Mouse (Mus musculus) B cell, adult 2 months (primary cell): ENCODE data around the gene Acss2.
"Not testable (repeated sequence)": the region's sequence is repeated elsewhere in the genome, so short reads cannot be mapped to it uniquely, and the experiment has no call there.

Source experiments
- DNase-seq, 2 experiments: peaks; one replicate each; pipeline ENCODE4 v3.0.0; 2022

Gene Acss2

DNA sequence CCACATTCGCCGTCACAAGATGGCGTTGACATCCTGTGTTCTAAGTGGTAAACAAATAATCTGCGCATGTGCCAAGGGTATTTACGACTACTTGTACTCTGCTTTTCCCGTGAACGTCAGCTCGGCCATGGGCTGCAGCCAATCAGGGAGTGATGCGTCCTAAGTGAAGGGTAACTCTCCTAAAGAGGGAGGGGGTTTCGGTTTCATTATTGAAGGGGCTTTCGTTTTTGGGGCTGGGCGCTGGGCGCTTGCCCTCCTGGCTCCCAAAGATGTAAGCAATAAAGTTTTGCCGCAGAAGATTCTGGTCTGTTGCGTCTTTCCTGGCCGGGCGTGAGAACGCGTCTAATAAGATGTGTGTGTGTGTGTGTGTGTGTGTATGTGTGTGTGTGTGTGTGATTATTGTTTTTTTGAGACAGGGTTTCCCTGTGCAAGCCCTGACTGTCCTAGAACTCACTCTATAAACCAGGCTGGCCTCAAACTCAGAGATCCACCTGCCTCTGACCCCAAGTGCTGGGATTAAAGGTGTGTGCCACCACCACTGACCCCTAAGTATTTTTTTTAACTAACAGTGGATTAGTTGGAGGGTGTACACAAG, 20.8 kb downstream of the Acss2 start:
- not testable (repeated sequence) for DNase-seq

DNA sequence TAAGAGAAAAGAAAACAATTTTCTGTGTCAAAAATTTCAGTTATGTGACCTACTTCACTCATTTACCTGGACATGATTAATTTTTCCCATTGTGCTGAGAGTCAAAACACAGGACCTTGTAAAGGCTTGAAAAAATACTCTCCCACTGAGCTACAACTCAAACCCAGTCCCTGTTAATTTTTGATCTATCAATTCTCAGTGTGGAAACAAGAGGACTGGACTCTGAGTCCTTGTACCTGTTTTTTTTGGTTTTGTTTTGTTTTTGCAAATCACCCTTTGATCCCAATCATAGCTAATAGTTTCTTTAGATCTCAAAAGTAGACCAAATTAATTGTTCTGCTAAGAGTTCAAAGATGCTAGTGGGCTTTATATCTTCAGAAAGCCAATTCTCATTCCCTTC, 21.9 kb downstream of the Acss2 start:
- DNase-seq: no peak

DNA sequence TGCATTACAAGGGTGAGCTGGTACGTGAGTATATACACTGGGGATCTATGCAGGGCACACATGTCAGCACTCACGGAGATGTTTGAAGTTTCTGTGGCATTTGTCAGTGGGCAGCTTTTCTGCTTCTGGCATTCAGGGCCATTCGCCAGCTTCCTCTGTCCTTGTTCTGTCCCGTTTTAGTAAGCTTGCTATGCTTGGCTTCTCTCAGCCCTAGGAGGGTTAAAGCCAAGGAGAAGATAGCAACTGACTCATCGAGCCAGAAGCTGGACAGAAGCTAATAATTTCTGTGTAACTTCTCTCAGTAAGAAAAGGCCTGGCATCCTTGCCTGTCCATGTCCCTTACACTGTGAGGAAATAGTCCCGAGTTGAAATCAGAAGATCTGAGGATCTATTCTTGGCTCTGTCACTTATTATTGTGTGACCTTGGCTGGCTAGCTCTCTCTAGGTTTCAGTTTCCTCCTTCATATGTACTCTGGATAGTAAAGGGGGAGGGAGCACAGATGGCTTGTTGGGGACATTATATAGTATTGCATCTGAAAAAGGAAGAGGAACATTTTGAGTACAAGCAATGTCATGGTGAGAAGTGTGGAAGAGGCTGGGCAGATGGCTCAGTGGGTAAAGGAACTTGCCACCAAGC, 23.2 kb downstream of the Acss2 start:
- DNase-seq: no peak

- no peak for DNase-seq
These were observed 29.2 kb downstream of the Acss2 start for GRCm38 (mm10) chr2:155546955-155547354.

DNA sequence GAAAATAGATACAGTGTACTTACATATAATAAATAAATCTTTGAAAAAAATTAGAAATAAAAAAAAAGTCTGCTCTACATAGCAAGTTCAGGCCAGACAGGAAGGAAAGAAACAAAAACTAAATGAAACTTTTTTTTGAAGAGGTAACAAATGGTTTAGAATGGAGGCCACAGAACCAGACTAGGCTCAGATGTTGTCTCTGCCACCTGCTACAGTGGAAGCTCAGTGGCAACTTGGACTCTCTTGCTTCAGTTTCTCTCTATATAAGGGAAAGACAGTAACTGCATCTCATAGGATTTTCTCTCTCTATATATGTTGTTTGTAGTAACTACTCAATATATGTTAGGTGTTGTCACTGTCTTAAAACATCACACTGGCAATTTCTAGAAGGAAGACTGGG, 34.6 kb downstream of the Acss2 start:
- DNase-seq: no peak

- DNase-seq: no peak
These were observed 35.2 kb downstream of the Acss2 start for GRCm38 (mm10) chr2:155552949-155553354.

DNA sequence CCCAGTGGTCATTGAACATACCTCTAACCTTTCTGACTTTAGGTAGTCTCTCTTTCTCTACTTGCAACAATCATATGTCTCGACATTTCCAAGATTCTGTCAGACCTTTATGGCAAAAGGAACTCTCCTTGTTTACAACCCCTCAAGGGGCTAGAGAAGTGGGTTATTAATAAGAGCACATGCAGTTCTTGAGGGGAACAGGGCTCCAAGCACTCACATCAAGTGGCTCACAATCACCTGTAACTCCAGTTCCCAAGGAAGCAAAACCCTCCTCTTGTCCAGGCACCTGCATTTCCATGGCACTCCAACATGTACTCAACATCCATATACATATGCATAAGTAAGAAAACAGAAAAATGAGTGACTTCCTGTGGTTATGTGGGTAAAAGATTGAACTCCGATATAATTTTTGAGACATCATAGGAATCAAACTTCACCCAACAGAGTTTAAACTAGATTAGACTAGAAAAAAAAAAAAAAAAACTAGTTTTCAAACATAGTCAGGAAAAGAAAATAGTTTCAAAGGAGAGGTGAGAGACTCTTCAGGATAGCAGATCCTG, 36.8 kb downstream of the Acss2 start:
- DNase-seq: no peak

DNA sequence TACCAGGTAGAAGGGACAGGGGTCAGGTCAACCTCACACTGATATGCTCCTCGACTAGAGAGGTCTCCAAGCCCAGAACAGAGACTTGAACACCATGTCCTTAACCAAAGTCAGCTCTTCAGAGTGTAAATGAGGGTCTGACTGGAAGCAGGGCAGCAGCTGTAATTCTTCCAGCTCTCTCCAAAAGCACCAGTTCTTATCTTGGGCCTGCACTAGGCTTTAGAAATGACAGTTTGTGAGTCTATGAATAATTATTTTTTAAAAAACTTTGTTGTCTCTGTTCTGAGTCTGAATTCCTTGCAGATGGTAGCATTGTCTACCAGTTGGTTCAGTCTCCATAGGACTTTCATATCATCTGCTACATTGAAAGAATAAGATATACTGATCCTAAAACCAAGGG, 44.5 kb downstream of the Acss2 start:
- DNase-seq: no peak

DNA sequence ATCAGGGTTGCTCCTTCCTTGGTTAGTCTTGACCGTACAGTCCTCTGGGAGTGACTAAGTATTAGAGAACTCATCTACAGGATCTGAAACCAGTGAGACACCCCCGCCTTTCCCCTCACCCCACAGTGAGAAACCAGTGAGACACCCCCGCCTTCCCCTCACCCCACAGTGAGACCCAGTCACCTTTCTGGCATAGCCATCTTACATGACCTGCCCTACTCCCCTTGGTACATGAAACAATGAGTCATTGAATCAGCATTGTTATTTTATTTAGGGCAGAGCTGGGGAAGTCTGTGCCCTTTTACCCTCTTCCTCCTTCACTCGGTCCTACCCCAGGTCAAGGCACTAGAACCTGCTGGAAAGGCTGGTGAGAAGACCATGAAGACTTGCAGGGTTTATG, 45.2 kb downstream of the Acss2 start:
- no peak for DNase-seq

- DNase-seq: no peak
These were observed 50.0 kb downstream of the Acss2 start for GRCm38 (mm10) chr2:155567751-155568150.

DNA sequence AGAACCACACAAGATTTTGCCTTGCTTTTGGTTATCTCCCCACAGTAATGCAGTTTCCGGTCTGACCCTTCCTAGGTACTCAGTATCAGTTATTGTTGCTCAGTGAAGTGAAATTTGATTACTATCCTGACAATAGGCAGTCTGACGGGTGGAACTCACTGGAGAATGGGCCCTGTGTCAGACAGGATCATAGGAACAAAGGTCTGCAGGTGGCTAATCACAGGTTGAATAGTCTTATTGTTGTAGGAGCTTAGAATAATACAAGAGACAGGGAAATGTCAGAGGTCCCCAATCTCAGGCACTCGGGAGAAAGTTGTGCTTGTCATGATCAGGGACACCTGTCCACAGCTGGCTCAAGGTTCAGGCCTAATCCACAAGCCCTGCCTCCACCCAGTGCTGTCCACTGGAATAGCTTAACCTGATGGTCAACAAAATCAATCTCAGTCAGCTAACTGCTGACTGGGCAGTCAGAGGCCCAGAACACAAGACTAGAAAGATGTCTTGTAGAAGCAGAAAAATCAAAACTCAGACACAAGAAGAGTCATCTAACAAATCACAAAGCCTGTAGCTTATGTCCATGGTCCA, 51.6 kb downstream of the Acss2 start:
- no peak for DNase-seq

DNA sequence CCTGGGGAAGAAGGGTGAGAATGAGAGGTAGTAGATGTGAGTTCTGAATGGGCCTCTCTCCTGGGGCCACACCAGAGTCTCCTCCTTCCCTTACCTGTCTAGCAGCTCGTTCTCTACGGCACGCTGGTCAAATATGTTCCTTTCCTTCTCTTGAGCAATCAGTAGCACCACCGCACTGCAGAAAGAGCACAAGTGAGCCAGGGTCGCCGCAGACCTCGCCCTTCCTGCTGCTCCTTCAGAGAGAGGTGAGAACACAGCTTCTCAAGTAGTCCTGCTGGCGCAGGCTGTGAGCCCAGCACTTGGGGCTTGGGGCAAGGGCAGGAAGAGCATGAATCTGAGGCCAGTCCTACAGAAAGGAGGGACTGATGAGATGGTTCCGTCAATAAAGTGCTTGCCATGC, 55.3 kb downstream of the Acss2 start:
- DNase-seq: no peak

- DNase-seq: no peak
These were observed 56.2 kb downstream of the Acss2 start for GRCm38 (mm10) chr2:155573996-155574395.

DNA sequence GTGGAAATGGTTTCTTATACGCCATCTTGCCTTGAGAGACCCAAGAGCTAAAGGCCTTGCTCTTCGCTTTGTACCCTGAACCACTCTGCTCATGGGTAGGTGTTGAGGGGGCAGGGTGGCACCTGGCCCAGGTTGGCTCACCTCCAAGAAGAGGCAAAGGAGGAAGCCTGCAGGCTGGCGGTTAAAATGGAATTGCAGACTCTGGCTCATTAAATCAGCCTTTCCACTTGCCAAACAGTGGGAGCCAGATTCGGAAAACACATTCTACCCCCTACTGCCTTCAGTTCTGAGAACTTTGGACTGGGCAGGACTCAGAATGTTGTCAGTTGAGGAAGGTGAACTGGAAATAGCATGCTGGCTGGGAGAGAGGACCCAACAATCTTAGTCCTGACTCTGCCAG, 57.0 kb downstream of the Acss2 start:
- no peak for DNase-seq

DNA sequence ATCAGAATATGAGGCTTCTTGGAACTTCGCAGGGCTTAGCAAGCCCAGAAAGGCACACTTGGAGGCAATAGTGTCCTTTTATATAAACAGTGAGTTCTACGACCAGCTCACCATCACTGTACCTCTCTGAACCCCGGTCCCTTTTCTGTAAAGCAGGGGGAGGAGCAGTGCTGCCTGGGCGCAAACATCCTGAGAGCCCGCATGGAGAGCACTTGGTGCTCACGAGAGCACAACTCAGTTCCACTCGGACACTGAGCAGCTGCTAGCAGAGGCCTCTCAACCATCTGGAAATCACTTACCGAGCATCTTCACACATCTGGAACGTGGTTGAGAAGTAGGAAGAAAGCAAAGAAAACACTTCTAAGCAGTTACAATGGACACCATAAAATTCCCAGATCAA, 58.9 kb downstream of the Acss2 start:
- DNase-seq: no peak

DNA sequence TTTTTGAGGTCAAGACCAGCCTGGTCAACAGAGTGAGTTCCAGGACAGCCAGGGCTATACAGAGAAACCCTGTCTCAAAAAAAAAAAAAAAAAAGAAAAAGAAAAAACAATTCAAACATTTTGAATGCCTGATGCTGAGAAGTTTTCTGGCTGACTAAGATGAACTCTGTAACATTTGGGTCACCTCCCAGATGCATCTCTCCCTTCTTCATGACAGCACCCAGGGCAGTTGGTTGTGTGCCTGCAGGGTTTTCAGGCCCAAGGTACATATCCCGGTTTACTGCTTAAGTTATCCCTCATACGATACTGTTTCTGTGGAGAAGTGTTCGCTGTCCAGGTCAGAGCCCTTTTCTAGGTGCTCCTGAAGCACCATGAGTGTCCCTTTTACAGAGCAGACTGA, 62.6 kb downstream of the Acss2 start:
- no peak for DNase-seq

DNA sequence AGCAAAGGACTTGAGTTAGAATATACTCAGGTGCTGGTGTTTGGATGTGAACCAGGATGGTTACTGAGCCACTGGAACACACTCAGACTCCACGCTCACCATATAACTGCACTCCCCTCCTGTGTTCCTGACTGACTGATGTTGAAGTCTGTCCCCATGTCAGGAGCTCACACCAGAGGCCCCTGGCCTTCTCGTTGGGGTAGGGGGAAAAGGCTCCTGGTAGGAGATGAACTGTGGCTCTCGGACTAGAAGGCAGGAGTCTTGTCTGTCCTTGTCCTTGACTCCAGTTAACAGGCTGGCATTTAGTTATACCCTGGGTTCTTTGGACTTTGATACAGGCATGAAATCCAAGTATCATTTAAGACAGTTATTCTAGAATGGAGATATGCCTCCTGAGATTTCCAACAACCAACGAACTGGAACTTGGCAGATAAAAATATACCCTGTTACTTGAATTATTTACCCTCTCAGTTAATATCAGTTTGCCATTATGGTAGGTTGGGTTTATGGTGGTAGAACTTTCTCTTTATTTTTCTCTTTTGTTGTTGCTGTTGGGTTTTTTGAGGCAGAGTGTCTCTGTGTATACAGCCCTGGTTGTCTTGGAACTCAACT, 64.7 kb downstream of the Acss2 start:
- DNase-seq: no peak

DNA sequence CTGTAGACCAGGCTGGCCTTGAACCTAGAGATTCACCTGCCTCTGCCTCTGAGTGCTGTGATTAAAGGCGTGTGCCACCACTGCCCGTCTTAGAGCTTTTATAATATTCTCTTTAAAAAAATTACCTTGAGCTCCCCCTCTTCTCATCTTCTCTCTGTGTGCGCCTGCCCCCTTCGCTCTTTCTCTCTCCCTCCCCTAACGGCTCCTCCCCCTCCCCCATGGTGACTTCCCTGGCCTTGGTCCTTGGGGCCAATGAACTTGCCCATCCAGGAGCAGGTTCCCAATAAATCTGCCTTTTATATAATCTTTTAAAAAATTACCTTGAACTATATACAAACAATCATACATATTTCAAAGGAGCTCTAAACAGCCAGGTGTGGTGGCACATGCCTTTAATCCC, 65.2 kb downstream of the Acss2 start:
- no peak for DNase-seq

DNA sequence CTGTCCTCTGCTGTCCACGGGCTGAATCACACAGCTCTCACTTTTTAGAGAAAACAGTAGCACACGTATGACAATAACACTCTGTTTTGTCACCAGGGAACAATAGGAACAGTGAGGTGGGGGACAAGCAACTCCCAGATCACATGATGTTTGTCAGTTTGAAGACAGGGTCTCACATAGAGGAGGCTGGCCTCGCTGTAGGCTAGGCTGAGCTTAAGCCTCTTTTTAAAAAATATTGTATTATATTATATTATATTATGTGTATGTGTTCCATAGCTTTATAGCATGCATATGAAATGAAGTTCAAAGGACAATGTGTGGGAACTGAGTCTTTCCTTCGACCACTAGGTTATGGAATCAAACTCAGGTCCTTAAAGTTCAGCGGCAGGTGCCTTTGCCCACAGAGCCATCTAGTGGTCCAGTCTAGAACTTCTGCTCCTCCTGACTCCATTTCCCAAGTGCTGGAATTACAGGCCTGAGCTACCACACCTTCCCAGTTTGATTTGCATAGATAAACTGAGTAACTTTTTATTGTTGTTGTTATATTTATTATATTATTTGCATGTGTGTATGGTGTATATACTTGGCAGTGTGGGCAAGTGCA, 66.3 kb downstream of the Acss2 start:
- DNase-seq: peak; percentile 21 to 29

- no peak for DNase-seq
These were observed 67.3 kb downstream of the Acss2 start for GRCm38 (mm10) chr2:155585082-155585481.

DNA sequence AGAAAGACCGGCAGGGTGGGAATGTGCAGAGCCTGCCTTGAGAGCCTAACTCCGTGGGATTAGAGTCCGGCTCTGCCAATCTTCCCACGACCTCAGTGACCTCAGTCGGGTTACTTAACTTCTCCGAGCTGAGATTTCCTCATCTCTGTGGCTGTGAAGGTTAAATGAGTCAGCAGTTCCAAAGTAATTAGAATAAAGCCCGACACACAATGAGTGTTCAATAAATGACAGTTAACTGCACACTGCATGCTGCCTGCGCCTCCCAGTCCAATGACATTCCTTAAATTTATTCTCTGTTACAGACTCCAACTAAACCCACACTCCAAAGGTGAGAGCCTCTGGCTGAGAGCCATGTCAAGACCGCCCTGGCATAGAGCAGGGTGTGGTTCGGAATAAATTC, 67.7 kb downstream of the Acss2 start:
- no peak for DNase-seq

DNA sequence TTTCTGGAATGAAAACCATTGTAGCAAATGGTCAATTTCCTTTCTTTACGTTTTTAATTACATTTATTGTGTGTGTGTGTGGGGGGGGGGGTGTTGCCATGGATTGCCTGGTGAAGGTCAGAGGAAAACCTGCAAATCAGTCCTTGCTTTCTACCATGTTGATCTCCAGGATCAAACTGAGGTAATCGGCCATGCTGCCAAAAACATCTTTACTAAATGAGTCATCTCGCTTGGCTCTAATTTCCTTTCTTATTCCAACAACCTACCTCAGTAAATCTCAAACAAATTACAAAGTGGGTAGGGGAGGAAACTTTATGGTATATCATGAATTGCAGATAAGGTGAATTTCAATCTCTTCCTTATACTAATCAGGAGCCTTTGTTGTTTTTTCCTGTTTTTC, 70.4 kb downstream of the Acss2 start:
- DNase-seq: no peak

DNA sequence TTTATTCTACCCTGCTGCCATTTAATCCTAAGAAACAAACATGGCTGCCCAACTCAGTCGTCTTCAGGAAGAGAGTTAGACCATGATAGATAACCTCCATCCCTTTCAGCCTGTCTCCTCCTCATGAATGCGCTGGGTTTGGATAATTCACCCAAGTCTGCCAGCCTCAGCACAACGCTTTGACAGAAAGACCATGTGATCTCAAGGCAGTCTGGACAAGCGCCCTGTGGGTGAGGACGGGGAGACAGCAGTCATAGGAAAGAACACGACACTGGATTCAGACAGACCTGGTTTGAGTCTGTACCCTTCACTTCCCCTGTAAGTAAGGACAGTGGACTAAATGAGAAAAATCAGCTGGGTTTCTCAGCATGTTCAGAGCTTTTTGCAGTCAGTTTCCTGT, 71.8 kb downstream of the Acss2 start:
- DNase-seq: no peak

DNA sequence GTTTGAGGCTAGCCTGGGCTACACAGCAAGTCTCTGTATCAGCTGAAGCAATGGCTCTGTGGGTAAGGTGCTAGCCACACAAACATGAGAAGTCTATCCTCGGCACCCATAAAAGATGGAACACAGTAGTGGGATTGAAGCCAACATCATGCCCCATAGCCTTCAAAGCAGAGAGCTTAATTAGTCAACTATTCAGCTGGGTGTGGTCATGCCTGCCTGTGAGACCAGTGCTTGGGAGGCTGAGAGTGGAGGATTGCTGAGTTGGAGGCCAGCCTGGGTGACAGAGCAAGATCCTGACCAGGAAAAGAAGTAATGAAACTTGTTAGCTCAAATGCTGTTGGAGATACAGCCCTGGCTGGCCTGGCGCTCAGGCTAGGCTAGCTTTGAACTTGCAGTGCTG, 73.1 kb downstream of the Acss2 start:
- DNase-seq: no peak
